Mouse (Mus musculus) layer of hippocampus, adult 11-12 months (tissue): ENCODE measurements around the gene Uso1.
"Not testable (repeated sequence)": the region's sequence is repeated elsewhere in the genome, so short reads cannot be mapped to it uniquely, and the experiment has no call there.

Experiments
- DNase-seq: peaks from one replicate; pipeline ENCODE4 v3.0.0; 2022; ENCODE audit warnings: low spot score

Gene Uso1

GRCm38 (mm10) chr5:92127751-92128150 is 10.0 kb upstream of the Uso1 start:
- no peak for DNase-seq

DNA sequence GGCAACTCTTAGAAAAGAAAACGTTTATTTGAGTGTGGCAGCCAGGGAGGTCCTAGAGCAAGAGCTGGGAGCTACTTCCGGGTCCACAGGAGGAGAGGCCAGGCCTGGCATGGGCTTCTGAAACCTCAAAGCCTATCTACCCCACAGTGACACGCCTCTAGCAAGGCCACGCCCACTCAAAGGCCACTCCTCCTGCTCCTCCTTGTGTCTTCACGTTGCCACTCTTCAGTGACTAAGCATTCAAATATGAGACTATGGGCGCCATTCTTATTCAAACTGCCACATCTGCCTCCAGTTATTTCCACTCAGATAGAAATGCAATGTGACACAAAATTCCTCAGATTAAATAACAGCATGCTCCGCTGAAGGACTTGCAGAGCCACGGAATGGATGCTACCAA is 9.2 kb upstream of the Uso1 start:
- no peak for DNase-seq

- DNase-seq: no peak
These were observed 8.4 kb upstream of the Uso1 start for GRCm38 (mm10) chr5:92129321-92129768.

DNA sequence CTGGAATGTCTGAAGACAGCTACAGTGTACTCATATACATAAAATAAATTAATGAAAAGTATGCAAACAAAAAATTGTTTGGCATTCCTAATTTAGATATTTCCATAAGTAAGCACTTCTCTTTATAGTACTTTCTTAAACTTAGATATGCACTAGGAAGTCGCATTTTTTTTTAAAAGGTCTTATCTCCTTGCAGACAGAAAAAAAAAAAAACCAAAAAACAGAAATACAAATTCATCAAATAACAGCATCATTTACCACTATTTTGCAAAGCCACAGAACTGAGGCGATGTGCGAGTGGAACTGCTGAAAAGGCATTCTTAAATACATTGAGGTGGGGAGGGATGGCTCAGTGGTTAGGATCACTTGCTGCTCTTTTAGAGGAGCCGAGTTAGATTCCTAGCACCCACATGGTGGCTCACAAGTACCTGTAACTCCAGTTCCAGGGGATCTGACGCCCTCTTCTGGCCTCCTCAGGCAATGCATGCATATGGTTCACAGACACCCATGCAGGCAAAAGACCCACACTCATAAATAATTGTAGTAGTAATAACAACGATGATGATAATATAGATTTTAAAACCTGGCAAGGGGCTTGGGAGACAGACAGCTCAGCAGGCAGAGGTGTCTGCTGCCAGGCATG is 7.6 kb upstream of the Uso1 start:
- DNase-seq: no peak

- DNase-seq: no peak
These were observed 5.6 kb upstream of the Uso1 start for GRCm38 (mm10) chr5:92132127-92132526.

DNA sequence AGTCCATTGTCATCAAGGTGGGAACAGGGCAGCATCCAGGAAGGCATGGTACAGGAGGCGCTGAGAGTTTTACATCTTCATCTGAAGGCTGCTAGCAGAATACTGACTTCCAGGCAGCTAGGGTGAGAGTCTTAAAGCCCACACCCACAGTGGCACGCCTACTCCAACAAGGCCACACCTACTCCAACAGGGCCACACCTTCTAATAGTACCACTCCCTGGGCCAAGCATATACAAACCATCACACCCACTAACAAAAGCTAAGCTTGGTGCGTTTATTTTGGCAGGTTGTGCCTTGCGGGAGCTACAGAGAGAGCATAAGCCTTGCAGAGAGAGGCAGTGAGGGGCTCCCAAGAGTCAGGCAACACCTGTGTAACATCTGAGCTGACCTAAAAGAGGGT is 4.7 kb upstream of the Uso1 start:
- DNase-seq: not testable (repeated sequence)

GRCm38 (mm10) chr5:92134934-92135333 is 2.8 kb upstream of the Uso1 start:
- DNase-seq: no peak

GRCm38 (mm10) chr5:92136536-92137238 is 1.1 kb upstream of the Uso1 start:
- DNase-seq: no peak

GRCm38 (mm10) chr5:92138093-92138621 is 419 bp downstream of the Uso1 start:
- DNase-seq: peak; percentile 51

DNA sequence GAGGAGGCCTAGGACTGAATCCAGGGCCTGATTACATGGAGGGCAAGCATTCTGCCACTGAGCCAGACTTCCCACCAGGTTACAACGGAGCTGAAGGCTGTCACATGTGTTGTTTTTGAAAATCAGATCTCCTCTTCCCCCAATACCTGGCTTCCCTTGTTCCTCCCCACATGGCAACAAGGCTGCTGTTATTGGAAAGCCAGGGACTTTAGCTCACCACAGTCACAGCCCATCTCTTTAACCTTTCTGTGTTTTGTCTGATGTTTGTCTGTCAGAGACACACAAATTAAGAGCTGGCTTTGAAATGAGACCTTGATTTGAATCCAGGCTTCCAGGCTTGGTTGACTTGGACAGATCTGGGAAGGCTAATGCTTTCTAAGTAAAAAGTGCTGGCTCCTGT is 1.5 kb downstream of the Uso1 start:
- DNase-seq: no peak

GRCm38 (mm10) chr5:92141696-92142095 is 4.0 kb downstream of the Uso1 start:
- DNase-seq: no peak

- DNase-seq: no peak
These were observed 4.7 kb downstream of the Uso1 start for GRCm38 (mm10) chr5:92142481-92142880.

DNA sequence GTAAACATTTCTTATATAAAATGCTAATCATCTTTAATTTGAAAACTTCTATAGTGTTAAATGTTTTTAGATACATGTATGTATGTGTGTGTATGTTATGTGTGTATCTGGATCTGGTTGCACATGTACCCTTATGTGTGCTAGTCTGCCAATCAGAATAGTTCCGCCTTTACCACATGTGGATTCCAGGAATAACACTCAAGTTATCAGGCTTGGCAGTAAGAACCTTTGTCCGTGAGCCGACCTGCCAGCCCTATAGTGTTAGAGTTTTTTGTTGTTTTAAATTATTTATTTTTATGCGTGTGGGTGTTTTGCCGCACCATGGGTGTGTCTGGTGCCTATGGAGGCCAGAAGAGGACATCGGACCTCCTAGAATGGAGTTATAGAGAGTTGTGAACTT is 5.9 kb downstream of the Uso1 start:
- DNase-seq: no peak

DNA sequence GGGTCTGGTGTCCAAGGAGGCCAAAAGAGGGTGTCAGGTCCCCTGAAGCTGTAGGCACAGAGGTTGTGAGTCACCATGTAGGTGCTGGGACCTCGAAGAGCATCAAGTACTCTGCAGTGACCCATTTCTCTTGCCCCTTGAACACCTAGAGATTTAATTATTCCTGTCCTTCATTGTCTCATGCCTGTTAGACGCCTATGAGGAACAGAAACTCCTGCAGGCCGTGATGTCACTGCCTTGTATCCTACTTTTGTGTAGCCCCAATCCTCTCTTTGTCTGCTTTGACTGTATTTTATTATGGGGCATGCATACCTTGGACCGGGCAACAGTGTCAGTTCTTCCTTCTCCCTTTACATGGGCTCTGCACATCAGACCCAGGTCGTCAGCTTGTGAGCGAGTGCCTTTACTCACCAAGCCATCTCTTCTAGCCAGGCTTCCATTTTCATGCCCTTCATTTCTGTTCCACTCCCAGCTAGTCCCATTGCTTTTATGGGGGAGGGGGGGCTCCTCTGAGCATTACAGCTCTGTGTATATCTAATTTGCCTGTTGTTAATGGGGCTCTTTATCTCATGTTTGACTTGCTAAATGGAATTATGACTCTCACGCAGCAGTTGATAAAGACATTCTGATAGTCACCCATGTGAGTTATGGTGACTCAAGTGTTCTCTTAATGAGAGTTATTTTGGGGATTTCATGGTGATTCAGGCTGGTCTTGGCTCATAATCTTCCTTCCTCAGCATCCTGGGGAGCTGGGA is 7.4 kb downstream of the Uso1 start:
- DNase-seq: no peak

DNA sequence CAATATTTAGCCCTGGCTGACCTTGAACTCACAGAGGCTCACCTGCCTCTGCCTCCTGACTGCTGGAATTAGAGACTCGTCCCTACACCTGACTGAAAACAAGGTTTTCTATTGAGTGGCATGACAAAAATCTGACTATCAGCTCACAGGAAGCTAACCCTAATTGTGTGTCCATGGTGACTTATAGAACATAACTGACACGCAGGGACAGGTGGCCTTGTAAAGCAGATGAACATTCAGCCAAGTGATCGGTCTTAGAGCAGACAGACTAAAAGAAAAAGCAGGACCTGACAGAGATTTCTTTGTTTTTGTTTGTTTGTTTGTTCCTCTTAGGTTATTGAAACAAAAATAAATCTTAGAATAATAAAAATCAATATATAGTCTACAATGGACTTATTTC is 10.5 kb downstream of the Uso1 start:
- DNase-seq: no peak

GRCm38 (mm10) chr5:92149330-92149982 is 11.7 kb downstream of the Uso1 start:
- no peak for DNase-seq

- DNase-seq: no peak
These were observed 17.1 kb downstream of the Uso1 start for GRCm38 (mm10) chr5:92154861-92155260.

- DNase-seq: no peak
These were observed 28.2 kb downstream of the Uso1 start for GRCm38 (mm10) chr5:92165976-92166375.

DNA sequence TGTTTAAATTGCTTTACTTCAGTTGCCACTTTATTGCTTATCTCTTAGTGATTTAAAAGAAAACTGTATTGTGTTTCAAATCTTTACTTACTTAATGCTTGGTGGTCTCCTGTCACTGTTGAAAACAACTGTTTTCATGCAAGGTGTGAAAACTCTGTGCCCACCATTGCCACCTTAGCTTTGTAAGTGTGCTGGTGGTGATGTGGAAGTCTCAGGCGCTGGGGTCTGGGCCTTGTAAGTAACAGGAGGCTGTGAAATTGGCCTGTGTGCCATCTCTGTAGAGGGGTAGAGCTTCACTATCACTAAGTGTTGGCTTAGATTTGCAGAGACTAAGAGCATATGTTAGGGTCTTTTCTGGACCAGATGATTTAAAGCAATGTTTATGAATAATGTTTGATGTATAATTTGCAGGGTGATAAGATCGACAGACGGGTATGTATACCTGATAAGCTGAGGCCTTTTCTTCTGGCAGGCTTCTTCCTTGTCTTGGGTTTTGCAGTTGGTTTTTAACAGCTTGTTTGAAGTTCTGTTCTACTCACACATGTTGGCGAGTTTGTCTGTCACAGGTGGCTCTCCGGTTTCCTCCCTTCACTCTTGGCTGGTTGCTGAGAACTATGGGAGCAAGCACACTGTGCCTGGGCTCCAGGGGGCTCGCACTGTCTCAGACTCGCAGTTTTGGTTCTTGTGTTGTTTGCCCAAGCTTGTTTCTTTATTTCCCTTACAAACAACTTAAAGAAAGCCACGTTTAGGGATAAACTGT is 45.5 kb downstream of the Uso1 start:
- DNase-seq: no peak

GRCm38 (mm10) chr5:92188881-92189483 is 51.2 kb downstream of the Uso1 start:
- no peak for DNase-seq

DNA sequence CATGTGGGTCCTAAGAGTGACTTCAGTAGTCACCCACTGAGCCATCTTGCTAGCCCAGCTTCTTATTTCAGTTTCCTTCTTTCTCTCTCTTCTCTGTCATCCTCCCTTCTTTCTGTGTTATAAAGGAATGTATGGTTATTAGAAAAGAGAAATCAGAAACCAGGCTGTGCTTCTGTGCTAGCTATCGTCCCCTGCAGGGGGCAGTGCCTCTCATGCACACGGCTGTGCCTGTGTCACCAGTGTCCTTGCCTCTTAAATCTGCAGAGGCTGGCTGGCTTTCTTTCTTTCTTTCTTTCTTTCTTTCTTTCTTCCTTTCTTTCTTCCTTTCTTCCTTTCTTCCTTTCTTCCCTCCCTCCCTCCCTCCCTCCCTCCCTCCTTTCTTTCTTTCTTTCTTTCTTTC is 58.0 kb downstream of the Uso1 start:
- peak; percentile 25 for DNase-seq
